Comparison of ENCODE assay signal across 8 mouse cellular contexts in genomic region chr2:35508597-35509342, GRCm38 (mm10). TPM values are rescaled to one million over a fixed set of nuclear protein-coding genes. Genes with fewer than 3 reads are reported as not detected.
DNase-seq lines count a peak whose midpoint lies in the region; ATAC-seq and TF ChIP-seq lines count a peak whose summit lies in the region.

No protein-coding gene starts in this region.

- no peak overlapping the region for H3K9ac ChIP-seq in hindbrain, postnatal 0 days (replicated peaks; ENCODE audit: low read length)

- no peaks in the 10 kb centered on the region for H3K36me3 ChIP-seq in thymus, adult 2 months (ENCODE audit: control insufficient read depth, insufficient read depth, low read length)
- no peaks in the 10 kb centered on the region for H3K36me3 ChIP-seq in hindbrain, postnatal 0 days (ENCODE audit: insufficient read depth, low read length)

- H3K4me3 ChIP-seq in thymus, adult 2 months (ENCODE audit: control insufficient read depth, insufficient read depth, low read length), result no peak overlapping the region
- no peak overlapping the region for H3K4me3 ChIP-seq in gastrocnemius, adult 2 months
- H3K4me3 ChIP-seq in hindbrain, postnatal 0 days (ENCODE audit: low read length), result no peak overlapping the region

- no peak for TF ChIP-seq CTCF in thymus, adult 2 months (IDR thresholded peaks at IDR 0.05; ENCODE audit: borderline replicate concordance, control insufficient read depth, extremely low read depth, insufficient read depth, low read length, poor library complexity)
- TF ChIP-seq CTCF in gastrocnemius, adult 2 months (IDR thresholded peaks at IDR 0.05), result no peak
- TF ChIP-seq CTCF in hindbrain, postnatal 0 days (IDR thresholded peaks at IDR 0.05; ENCODE audit: low read depth), result no peak

- intact Hi-C loops in gastrocnemius, adult 2 months (cut with DNase I), result loop anchor here (5.0 kb wide), 1 partner anchor 46 kb away; the partner anchor contains the start of gene Ggta1
- intact Hi-C loops in left cerebral cortex, postnatal 14 days (cut with DNase I), result no loop called here

- WGBS in thymus, adult 2 months, result 61% methylated on average over 10 of the region's 10 CpGs
- 31% methylated on average over 10 of the region's 10 CpGs for WGBS in hindbrain, postnatal 0 days

- no peak overlapping the region for H3K4me2 ChIP-seq in hindbrain, postnatal 0 days (ENCODE audit: low read depth, low read length)

- H3K9me3 ChIP-seq in hindbrain, postnatal 0 days (ENCODE audit: low read length), result no peaks in the 10 kb centered on the region

- DNase-seq in thymus, adult 2 months, result no peak
- no peak for DNase-seq in thymus, postnatal 10 days (ENCODE audit: low spot score in 2 of 2)
- DNase-seq in gastrocnemius, adult 2 months, result peak; percentile 71
- DNase-seq in hindbrain, postnatal 0 days (ENCODE audit: low spot score), result peak; percentile 77
- DNase-seq in left cerebral cortex, postnatal 14 days (ENCODE audit: low spot score in 2 of 2), result peak; percentile 72 to 91
- peak; percentile 70 to 81 for DNase-seq in right cerebral cortex, postnatal 10 days (ENCODE audit: low spot score in 2 of 2)
- no peak for DNase-seq in B cell, adult 2 months
- DNase-seq in cerebellum, adult 11-12 months, result no peak

- peaks cover 55% of the 10 kb centered on the region for H3K4me1 ChIP-seq in thymus, adult 2 months (replicated peaks; ENCODE audit: control insufficient read depth, insufficient read depth, low read length)
- no peaks in the 10 kb centered on the region; the same call in 1 of the 2 replicates for H3K4me1 ChIP-seq in hindbrain, postnatal 0 days (ENCODE audit: insufficient read depth, low read length)

- H3K27me3 ChIP-seq in thymus, adult 2 months (ENCODE audit: control insufficient read depth, insufficient read depth, low read length), result no peaks in the 10 kb centered on the region
- no peaks in the 10 kb centered on the region for H3K27me3 ChIP-seq in hindbrain, postnatal 0 days (ENCODE audit: insufficient read depth, low read length)

- peak; percentile 54; the same call in 1 of the 2 replicates for ATAC-seq in hindbrain, postnatal 0 days

- peak overlapping the region; percentile 5; the same call in 1 of the 2 replicates for H3K27ac ChIP-seq in thymus, adult 2 months (ENCODE audit: control insufficient read depth, insufficient read depth, low read length)
- H3K27ac ChIP-seq in gastrocnemius, adult 2 months, result peak overlapping the region; percentile 69
- peak overlapping the region; percentile 8 for H3K27ac ChIP-seq in hindbrain, postnatal 0 days

- TF ChIP-seq POLR2A in thymus, adult 2 months (IDR thresholded peaks at IDR 0.05; ENCODE audit: control insufficient read depth, extremely low read depth, insufficient read depth, low read length, poor library complexity), result no peak

RNA-seq across cellular contexts. Expression of gene Ggta1, which starts 45.7 kb away (rescaled TPM):
- polyA plus RNA-seq in thymus, adult 2 months (2012; rRNA removed), result 22.4 and 33.0 TPM in 2 replicates
- total RNA-seq in gastrocnemius, adult 2 months (2021), result 10 to 100 TPM in 1 of 2 experiments, 1 to 10 TPM in 1; 6.3 to 11.2 TPM
- 3.8 and 11.8 TPM in 2 replicates for total RNA-seq in hindbrain, postnatal 0 days (2014; rRNA removed)
- 3.2 and 4.7 TPM in 2 replicates for polyA plus RNA-seq in hindbrain, postnatal 0 days (2015; fragmentation: Nextera tagmentation; extraction: Ambion mirVana)
- total RNA-seq in left cerebral cortex, postnatal 14 days (2021), result 1 to 10 TPM; 2.9 to 3.5 TPM

RNA-seq across cellular contexts. Expression of gene Dab2ip, which starts 49.3 kb away (rescaled TPM):
- 36.2 and 38.8 TPM in 2 replicates for polyA plus RNA-seq in thymus, adult 2 months (2012; rRNA removed)
- 10 to 100 TPM; 38.2 to 52.0 TPM for total RNA-seq in gastrocnemius, adult 2 months (2021)
- total RNA-seq in hindbrain, postnatal 0 days (2014; rRNA removed), result 161 and 163 TPM in 2 replicates
- 64.5 and 69.9 TPM in 2 replicates for polyA plus RNA-seq in hindbrain, postnatal 0 days (2015; fragmentation: Nextera tagmentation; extraction: Ambion mirVana)
- 100 to 1,000 TPM; 155 to 169 TPM for total RNA-seq in left cerebral cortex, postnatal 14 days (2021)

Comparison
In these comparisons a context has a peak if more than half of its experiments do, and no peak if none do; other contexts are left out.
1. DNase-seq: peak in gastrocnemius, adult 2 months (single experiment), hindbrain, postnatal 0 days (single experiment), left cerebral cortex, postnatal 14 days (2 of 2) and right cerebral cortex, postnatal 10 days (2 of 2); none in thymus, adult 2 months (single experiment), thymus, postnatal 10 days (0 of 2), B cell, adult 2 months (0 of 2) and cerebellum, adult 11-12 months (single experiment).
2. H3K27ac ChIP-seq: peak in every context shown above with its lines; median percentile 69 in gastrocnemius, adult 2 months; 8 in hindbrain, postnatal 0 days; 5 in thymus, adult 2 months.